Mouse (Mus musculus): Measurements from ENCODE around the gene Shld2. TPM values are rescaled to one million over a fixed set of nuclear protein-coding genes. Genes with fewer than 3 reads are reported as not detected.
"Not testable (repeated sequence)": the region's sequence is repeated elsewhere in the genome, so short reads cannot be mapped to it uniquely, and the experiment has no call there.

Gene Shld2
- total RNA-seq, 2 experiments from 2014 or later = 9.2 to 9.5 TPM

GRCm38 (mm10) chr14:34288396-34288795, 21.9 kb downstream of the Shld2 start:
- no peak for DNase-seq (ENCODE audit: low spot score in 2 of 2)

DNA sequence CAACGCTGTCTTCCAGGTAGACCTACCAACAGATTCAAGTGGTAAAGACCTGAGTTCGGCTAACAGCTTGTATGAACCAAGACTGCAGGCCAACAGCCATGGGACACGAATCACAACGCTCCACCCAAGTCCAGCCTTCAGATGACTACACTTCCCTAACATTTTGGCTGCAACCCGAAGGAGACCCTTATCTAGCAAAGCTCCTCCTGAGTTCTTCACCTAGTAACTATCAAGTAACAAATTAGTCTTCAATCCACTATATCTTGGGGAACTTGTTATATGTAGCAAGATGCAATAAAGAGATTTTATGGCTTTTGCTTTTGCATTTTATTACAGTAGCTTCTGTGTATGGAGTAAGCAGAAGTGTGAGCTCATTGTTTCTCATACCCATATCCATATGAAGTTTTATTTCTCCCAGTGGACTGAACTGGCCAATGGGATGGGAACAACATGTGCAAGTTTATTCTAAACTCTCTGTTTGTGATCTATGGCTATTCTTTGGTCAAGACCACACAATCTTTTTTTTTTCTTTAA, 28.5 kb downstream of the Shld2 start:
- DNase-seq (ENCODE audit: low spot score in 2 of 2) = no peak

DNA sequence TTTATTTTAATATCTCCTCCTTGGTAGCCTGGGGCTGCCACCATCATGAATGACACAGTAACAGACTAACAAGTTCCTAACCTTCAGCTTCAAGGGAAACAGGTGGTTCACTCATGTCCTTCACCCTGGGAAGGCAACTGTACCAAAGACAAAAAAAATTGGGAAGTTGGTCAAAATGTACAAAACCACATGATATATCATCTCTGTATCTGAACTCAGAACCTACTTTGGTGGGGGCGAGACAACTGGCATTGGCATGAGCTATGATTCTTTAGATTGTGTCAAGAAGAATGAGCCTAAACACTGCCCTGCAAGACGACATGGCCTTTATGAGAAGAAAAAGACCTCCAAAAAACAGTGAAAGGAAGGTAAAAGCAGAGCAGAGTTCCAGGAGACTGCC, 29.5 kb downstream of the Shld2 start:
- no peak for DNase-seq (ENCODE audit: low spot score in 2 of 2)

GRCm38 (mm10) chr14:34279726-34280125, 30.6 kb downstream of the Shld2 start:
- DNase-seq (ENCODE audit: low spot score in 2 of 2) = no peak

- DNase-seq (ENCODE audit: low spot score in 2 of 2) = no peak
Measured at GRCm38 (mm10) chr14:34275225-34275624, 35.1 kb downstream of the Shld2 start.

DNA sequence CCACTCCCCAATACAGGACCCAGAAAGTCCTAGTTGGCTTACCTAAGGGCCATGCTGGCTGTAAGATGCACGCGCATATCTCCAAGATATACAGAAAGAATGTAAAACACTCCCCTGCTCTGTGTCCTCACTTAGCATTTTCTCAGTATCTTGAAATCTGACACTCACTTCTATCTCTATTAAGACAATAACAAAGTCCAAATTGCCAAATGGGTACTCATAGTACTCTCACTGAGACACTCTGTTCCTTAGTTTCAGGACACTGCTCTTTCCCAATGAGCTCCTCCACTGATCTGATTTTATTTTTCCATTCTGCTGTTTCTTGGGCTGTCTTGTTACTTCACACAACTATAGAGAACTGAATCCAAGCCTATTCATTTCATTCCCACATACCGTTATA, 36.2 kb downstream of the Shld2 start:
- no peak for DNase-seq (ENCODE audit: low spot score in 2 of 2)

- DNase-seq (ENCODE audit: low spot score in 2 of 2) = no peak
Measured at GRCm38 (mm10) chr14:34273280-34273679, 37.0 kb downstream of the Shld2 start.

GRCm38 (mm10) chr14:34268046-34268445, 42.2 kb downstream of the Shld2 start:
- DNase-seq (ENCODE audit: low spot score in 2 of 2) = peak in 1 of 2 experiments; percentile 12

GRCm38 (mm10) chr14:34258525-34258924, 51.8 kb downstream of the Shld2 start:
- DNase-seq (ENCODE audit: low spot score in 2 of 2) = not testable (repeated sequence)

GRCm38 (mm10) chr14:34253261-34253660, 57.0 kb downstream of the Shld2 start:
- DNase-seq (ENCODE audit: low spot score in 2 of 2) = no peak

GRCm38 (mm10) chr14:34252470-34253145, 57.7 kb downstream of the Shld2 start:
- no peak for DNase-seq (ENCODE audit: low spot score in 2 of 2)

- no peak for DNase-seq (ENCODE audit: low spot score in 2 of 2)
Measured at GRCm38 (mm10) chr14:34240676-34241075, 69.6 kb downstream of the Shld2 start.

DNA sequence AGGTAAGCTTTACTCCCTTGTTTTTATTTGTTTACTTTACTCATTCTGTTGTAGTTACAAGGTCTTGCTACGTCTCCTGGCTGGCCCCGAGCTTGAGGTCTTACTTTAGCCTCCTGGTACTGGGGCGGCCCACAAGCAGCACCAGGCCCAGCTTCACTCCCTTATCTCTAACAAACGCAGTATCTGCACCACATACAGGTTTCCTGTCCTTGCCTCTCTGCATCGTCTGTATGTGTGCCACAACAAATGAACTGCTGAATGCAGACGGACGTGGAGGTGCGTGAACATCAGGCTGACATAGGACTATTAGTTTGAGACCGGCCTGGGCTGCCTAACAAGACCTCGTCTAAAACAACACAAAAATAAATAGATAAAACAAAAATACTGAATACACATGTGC, 70.0 kb downstream of the Shld2 start:
- DNase-seq (ENCODE audit: low spot score in 2 of 2) = no peak

GRCm38 (mm10) chr14:34234630-34235380, 75.5 kb downstream of the Shld2 start:
- DNase-seq (ENCODE audit: low spot score in 2 of 2) = peak; percentile 44 to 59

DNA sequence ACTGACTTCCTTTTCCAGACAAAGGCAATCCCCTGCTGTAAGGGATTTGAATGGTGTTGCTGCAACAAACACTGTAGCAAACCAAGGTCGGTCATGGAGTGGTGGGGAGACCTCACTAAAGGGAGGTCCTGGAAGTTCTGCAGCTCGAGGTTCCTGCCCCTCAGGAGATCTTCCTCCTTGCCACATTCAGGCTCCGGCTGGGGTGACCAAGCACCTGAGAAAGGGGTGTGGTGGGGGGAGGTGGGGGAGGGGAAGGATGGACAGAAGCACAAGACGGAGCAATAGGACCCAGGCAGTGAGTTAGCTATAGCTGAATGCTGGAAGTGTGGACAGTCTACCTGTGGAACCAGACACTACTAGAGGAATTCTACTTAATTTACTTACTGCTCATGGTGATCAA, 76.4 kb downstream of the Shld2 start:
- DNase-seq (ENCODE audit: low spot score in 2 of 2) = no peak

DNA sequence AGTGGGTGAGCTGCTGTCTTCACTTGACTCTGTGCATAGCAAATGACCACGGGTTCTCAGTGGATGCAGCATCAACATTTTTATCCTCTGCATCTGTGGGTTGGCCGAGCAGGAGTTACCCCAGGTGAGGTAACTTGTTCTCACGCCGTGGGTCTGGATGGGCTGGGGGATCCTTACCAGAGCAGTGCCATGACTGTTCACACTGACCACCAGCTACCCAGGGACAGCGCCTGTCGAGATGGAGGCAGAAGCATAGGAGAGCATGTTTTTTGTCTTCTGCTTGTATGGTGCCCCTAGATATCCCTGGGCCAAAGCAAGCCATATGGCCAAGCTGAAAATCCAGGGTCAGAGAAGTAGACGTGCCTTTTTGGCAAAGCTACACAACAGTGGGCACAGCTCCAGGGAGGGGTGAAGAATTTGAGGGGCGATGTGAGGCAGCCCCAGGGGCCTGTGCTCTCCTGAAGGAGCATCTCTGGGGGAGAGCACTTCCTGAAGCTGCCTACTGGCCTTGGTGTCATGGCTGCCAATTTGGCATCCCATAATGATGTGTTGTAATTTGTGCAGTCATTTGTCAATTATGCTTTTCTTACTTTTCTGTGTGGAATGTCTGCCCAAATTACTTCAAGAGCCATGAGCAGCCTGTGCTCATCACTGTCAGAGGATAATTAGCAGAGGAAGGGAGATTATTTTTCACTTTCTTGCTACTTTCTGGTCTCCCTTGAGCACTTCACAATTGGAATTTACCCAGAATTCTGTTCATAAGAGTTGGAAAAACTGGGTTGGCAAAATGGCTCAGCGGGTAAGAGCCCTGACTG, 77.2 kb downstream of the Shld2 start:
- DNase-seq (ENCODE audit: low spot score in 2 of 2) = no peak

DNA sequence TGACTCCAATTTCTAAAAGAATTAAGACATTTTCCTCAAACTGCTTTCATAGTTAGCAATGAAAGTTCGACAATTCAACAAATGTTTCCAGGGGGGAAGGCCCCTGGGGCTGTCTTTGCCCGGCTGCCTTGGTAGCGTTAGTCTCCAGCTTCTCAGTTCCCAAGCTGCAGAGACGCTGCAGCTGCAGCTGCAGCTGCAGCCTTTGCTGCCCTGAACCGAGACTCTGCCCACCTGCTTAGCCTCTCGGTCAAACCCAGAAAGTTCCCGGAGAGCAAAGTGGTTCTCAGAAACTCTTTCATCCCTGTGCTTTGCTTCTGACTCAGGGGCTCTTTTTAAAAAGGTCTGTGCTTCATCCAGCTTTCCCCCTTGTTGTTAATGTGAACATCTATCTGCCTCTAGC, 78.0 kb downstream of the Shld2 start:
- no peak for DNase-seq (ENCODE audit: low spot score in 2 of 2)

DNA sequence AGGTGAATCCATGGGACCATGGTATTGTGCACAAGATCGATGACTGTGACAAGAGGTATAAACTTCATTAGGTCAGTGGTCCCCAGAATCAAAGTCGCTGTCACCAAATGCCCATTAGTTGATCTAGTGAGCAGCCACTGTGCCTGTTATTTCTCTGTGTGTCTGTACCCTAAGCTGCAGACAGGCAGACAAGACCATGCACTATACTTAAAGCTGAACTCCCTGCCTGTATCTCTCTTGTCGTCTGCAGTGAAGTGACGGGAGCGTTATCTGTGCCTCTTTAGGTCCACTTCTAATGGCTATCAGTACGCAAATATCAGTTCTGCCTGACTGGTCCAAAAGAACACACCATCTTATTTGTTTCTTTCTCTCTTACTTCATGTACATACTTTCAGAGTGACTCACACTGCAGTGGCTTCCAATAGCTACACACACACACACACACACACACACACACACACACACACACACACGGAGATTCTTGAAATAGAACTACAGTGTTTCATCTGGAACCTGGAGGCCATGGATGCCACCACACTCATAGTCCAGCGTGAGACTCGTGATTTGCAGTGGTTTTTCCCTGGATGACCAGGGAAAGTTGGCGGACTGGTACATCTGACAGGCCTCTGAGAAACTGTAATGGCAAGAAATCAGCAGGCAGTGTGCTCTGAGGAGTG, 81.3 kb downstream of the Shld2 start:
- DNase-seq (ENCODE audit: low spot score in 2 of 2) = no peak

DNA sequence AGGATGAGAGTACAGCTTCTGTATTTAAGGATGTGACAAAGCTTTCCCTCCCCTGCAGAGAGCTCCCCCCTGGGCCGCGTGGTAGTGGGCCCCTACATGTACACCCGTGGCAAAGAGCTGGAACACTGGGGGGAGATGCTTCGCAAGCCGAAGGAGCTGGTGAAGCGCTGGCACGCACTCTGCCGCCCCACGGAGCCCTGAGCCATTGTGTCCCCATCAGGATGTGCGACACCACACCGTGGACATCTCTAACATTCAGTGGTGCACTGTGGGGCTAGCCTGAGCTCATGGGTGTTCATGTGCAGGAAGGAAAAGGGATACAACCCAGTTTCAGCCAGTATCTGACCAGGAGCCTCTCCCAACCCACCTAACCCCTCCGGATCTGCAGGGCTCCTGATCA, 82.3 kb downstream of the Shld2 start:
- DNase-seq (ENCODE audit: low spot score in 2 of 2) = no peak

DNA sequence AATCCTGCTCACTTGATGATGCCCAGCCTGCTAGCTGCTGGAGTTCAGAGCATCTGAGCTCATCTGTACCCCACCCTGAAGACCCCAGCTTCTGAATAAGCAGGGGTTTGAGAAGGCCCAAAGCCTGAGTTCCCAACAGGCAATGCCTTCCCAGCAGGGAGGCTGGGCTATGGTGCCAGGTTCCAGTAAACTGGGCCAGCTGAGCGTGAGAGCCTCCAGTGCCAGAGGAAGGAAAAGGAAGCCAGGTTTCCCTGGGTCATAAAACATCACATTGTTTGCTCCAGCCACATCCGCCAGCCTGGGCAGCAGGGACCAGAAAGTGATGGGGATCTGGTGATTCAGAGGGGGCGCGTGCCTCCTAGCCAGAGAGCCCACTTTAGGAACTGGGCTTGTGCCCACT, 83.7 kb downstream of the Shld2 start:
- no peak for DNase-seq (ENCODE audit: low spot score in 2 of 2)

DNA sequence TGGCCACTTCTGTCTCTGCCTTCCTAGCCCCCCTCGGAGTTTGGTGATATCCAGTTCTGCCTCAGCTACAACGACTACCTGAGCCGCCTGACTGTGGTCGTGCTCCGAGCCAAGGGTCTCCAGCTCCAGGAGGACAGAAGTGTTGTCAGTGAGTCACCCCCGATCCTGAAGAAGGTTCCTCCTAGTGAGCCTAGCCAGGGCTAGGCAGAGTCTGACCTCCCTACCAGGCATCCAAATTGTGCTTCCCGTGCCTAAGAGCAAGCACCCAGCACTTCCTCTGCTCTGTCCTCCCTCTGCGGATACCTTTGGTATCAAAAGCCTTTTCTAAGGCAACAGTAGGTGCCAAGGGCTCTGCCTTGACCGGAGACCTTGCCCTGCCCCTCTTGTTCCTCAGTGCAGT, 84.3 kb downstream of the Shld2 start:
- no peak for DNase-seq (ENCODE audit: low spot score in 2 of 2)
